Mouse (Mus musculus): ENCODE data around the gene Cdc42ep2. TPM values are rescaled to one million over a fixed set of nuclear protein-coding genes. Genes with fewer than 3 reads are reported as not detected.

Cdc42ep2 gene
- polyA plus RNA-seq, 1 experiment from 2014 or later = 20.4 TPM

Other genes with a start within 250 kb of the Cdc42ep2 start
- gene Map3k11, start 236.1 kb downstream of the Cdc42ep2 start, polyA plus RNA-seq (2015; fragmentation: Nextera tagmentation; extraction: Ambion mirVana) = 9.5 and 12.9 TPM in 2 replicates
- gene Pcnx3, start 235.9 kb downstream of the Cdc42ep2 start, polyA plus RNA-seq (2015; fragmentation: Nextera tagmentation; extraction: Ambion mirVana) = 23.9 and 25.3 TPM in 2 replicates
- gene Kcnk7, start 220.4 kb downstream of the Cdc42ep2 start, polyA plus RNA-seq (2015; fragmentation: Nextera tagmentation; extraction: Ambion mirVana) = 0.15 TPM in 1 of 2 replicates, not detected in the other
- 31.3 and 38.6 TPM in 2 replicates for gene Ehbp1l1, start 198.5 kb downstream of the Cdc42ep2 start, polyA plus RNA-seq (2015; fragmentation: Nextera tagmentation; extraction: Ambion mirVana)
- 116 and 131 TPM in 2 replicates for gene Fam89b, start 195.2 kb downstream of the Cdc42ep2 start, polyA plus RNA-seq (2015; fragmentation: Nextera tagmentation; extraction: Ambion mirVana)
- 9.3 and 9.6 TPM in 2 replicates for gene Ltbp3, start 183.9 kb downstream of the Cdc42ep2 start, polyA plus RNA-seq (2015; fragmentation: Nextera tagmentation; extraction: Ambion mirVana)
- 86.3 and 86.6 TPM in 2 replicates for gene Scyl1, start 153.4 kb downstream of the Cdc42ep2 start, polyA plus RNA-seq (2015; fragmentation: Nextera tagmentation; extraction: Ambion mirVana)
- gene Frmd8, start 49.5 kb downstream of the Cdc42ep2 start, polyA plus RNA-seq (2015; fragmentation: Nextera tagmentation; extraction: Ambion mirVana) = 14.7 and 16.5 TPM in 2 replicates
- gene Slc25a45, start 47.0 kb downstream of the Cdc42ep2 start, polyA plus RNA-seq (2015; fragmentation: Nextera tagmentation; extraction: Ambion mirVana) = 2.0 and 2.2 TPM in 2 replicates
- gene Tigd3, start 30.7 kb downstream of the Cdc42ep2 start, polyA plus RNA-seq (2015; fragmentation: Nextera tagmentation; extraction: Ambion mirVana) = 13.4 and 14.6 TPM in 2 replicates
- 105 and 121 TPM in 2 replicates for gene Dpf2, start 11.8 kb downstream of the Cdc42ep2 start, polyA plus RNA-seq (2015; fragmentation: Nextera tagmentation; extraction: Ambion mirVana)
- gene Pola2, start 39.4 kb upstream of the Cdc42ep2 start, polyA plus RNA-seq (2015; fragmentation: Nextera tagmentation; extraction: Ambion mirVana) = 19.4 and 22.4 TPM in 2 replicates
- not detected in 2 replicates for gene Slc22a20, start 61.3 kb upstream of the Cdc42ep2 start, polyA plus RNA-seq (2015; fragmentation: Nextera tagmentation; extraction: Ambion mirVana)
- 3.0 and 3.2 TPM in 2 replicates for gene Capn1, start 91.1 kb upstream of the Cdc42ep2 start, polyA plus RNA-seq (2015; fragmentation: Nextera tagmentation; extraction: Ambion mirVana)
- 31.5 and 34.5 TPM in 2 replicates for gene Syvn1, start 121.8 kb upstream of the Cdc42ep2 start, polyA plus RNA-seq (2015; fragmentation: Nextera tagmentation; extraction: Ambion mirVana)
- 58.5 and 59.7 TPM in 2 replicates for gene Mrpl49, start 133.0 kb upstream of the Cdc42ep2 start, polyA plus RNA-seq (2015; fragmentation: Nextera tagmentation; extraction: Ambion mirVana)
- 459 and 498 TPM in 2 replicates for gene Fau, start 133.0 kb upstream of the Cdc42ep2 start, polyA plus RNA-seq (2015; fragmentation: Nextera tagmentation; extraction: Ambion mirVana)
- 28.2 and 30.2 TPM in 2 replicates for gene Znhit2, start 136.4 kb upstream of the Cdc42ep2 start, polyA plus RNA-seq (2015; fragmentation: Nextera tagmentation; extraction: Ambion mirVana)
- gene Tm7sf2, start 143.6 kb upstream of the Cdc42ep2 start, polyA plus RNA-seq (2015; fragmentation: Nextera tagmentation; extraction: Ambion mirVana) = 55.1 and 59.0 TPM in 2 replicates
- 86.1 and 93.9 TPM in 2 replicates for gene Vps51, start 152.4 kb upstream of the Cdc42ep2 start, polyA plus RNA-seq (2015; fragmentation: Nextera tagmentation; extraction: Ambion mirVana)
- gene Tmem262, start 155.2 kb upstream of the Cdc42ep2 start, polyA plus RNA-seq (2015; fragmentation: Nextera tagmentation; extraction: Ambion mirVana) = not detected in 2 replicates
- gene Gm28374, start 157.4 kb upstream of the Cdc42ep2 start, polyA plus RNA-seq (2015; fragmentation: Nextera tagmentation; extraction: Ambion mirVana) = 0.85 and 1.5 TPM in 2 replicates
- 80.6 and 87.3 TPM in 2 replicates for gene Zfpl1, start 160.1 kb upstream of the Cdc42ep2 start, polyA plus RNA-seq (2015; fragmentation: Nextera tagmentation; extraction: Ambion mirVana)
- gene Cdca5, start 160.2 kb upstream of the Cdc42ep2 start, polyA plus RNA-seq (2015; fragmentation: Nextera tagmentation; extraction: Ambion mirVana) = 3.7 and 4.1 TPM in 2 replicates
- gene AC131692.1, start 169.6 kb upstream of the Cdc42ep2 start, polyA plus RNA-seq (2015; fragmentation: Nextera tagmentation; extraction: Ambion mirVana) = not detected in 2 replicates
- gene Naaladl1, start 181.0 kb upstream of the Cdc42ep2 start, polyA plus RNA-seq (2015; fragmentation: Nextera tagmentation; extraction: Ambion mirVana) = 0.25 and 0.26 TPM in 2 replicates
- 44.2 and 45.2 TPM in 2 replicates for gene Sac3d1, start 193.8 kb upstream of the Cdc42ep2 start, polyA plus RNA-seq (2015; fragmentation: Nextera tagmentation; extraction: Ambion mirVana)
- 58.7 and 65.4 TPM in 2 replicates for gene Snx15, start 203.5 kb upstream of the Cdc42ep2 start, polyA plus RNA-seq (2015; fragmentation: Nextera tagmentation; extraction: Ambion mirVana)
- gene Batf2, start 216.2 kb upstream of the Cdc42ep2 start, polyA plus RNA-seq (2015; fragmentation: Nextera tagmentation; extraction: Ambion mirVana) = 0.15 TPM in 1 of 2 replicates, not detected in the other
- gene Arl2, start 216.7 kb upstream of the Cdc42ep2 start, polyA plus RNA-seq (2015; fragmentation: Nextera tagmentation; extraction: Ambion mirVana) = 133 and 151 TPM in 2 replicates

All from midbrain, embryonic 16.5 days (tissue).